Mouse (Mus musculus): ENCODE data around the gene Olfr156. TPM values are rescaled to one million over a fixed set of nuclear protein-coding genes. Genes with fewer than 3 reads are reported as not detected.

Gene Olfr156
- polyA plus RNA-seq, 1 experiment = not detected

DNA sequence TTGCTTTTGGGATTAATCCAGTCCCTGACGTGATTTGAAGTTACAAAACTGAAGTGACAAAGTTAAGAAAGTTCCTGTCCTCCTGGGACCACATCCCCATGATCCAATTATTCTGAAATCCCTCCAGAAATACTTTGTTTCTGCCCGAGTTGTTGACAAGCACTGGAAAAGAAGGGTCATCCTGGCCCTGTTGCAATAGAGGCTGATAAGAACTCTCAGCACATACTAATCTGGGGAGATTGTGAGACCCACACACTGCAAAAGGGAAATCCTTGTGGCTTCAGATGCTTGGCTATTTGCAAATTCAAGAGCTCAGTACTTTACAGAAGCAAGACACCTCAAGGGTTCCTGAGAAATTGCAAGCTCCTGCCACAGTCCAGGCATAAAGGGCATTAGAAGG lies 51.4 kb downstream of the Olfr156 start:
- Histone ChIP-seq H3K4me1 (ENCODE audit: control insufficient read depth, insufficient read depth, low read length) (no peaks in the 10 kb centered on the region), H3K27ac (ENCODE audit: control insufficient read depth, insufficient read depth, low read depth, low read length, poor library complexity) (no peak overlapping the region), H3K4me3 (replicated peaks; ENCODE audit: control insufficient read depth, low read depth, low read length) (no peak overlapping the region)
- WGBS = 41% methylated on average over 2 of the region's 2 CpGs
- TF ChIP-seq CTCF (IDR thresholded peaks at IDR 0.05; ENCODE audit: control insufficient read depth, insufficient read depth, low read length) (no peak), POLR2A (IDR thresholded peaks at IDR 0.05; ENCODE audit: borderline replicate concordance, control insufficient read depth, low read depth, low read length) (no peak)

- no peak for TF ChIP-seq CTCF (IDR thresholded peaks at IDR 0.05; ENCODE audit: control insufficient read depth, insufficient read depth, low read length)
- TF ChIP-seq POLR2A (IDR thresholded peaks at IDR 0.05; ENCODE audit: borderline replicate concordance, control insufficient read depth, low read depth, low read length) = no peak
- no peak overlapping the region for H3K4me3 ChIP-seq (replicated peaks; ENCODE audit: control insufficient read depth, low read depth, low read length)
- no peaks in the 10 kb centered on the region for H3K4me1 ChIP-seq (ENCODE audit: control insufficient read depth, insufficient read depth, low read length)
- no peak overlapping the region for H3K27ac ChIP-seq (ENCODE audit: control insufficient read depth, insufficient read depth, low read depth, low read length, poor library complexity)
- 56% methylated on average over 6 of the region's 6 CpGs for WGBS
These were observed 52.1 kb downstream of the Olfr156 start for GRCm38 (mm10) chr4:43771626-43772025.

- Histone ChIP-seq H3K27ac (ENCODE audit: control insufficient read depth, insufficient read depth, low read depth, low read length, poor library complexity) (no peak within 1 kb of the TSS), H3K4me1 (ENCODE audit: control insufficient read depth, insufficient read depth, low read length) (no peaks in the 10 kb centered on the region), H3K4me3 (replicated peaks; ENCODE audit: control insufficient read depth, low read depth, low read length) (no peak within 1 kb of the TSS)
- 71% methylated on average over 6 of the region's 6 CpGs for WGBS
- TF ChIP-seq CTCF (IDR thresholded peaks at IDR 0.05; ENCODE audit: control insufficient read depth, insufficient read depth, low read length) (no peak), POLR2A (IDR thresholded peaks at IDR 0.05; ENCODE audit: borderline replicate concordance, control insufficient read depth, low read depth, low read length) (no peak)
These were observed 52.8 kb downstream of the Olfr156 start, which contains the start of gene Olfr159 for GRCm38 (mm10) chr4:43770909-43771308. Gene Olfr159 (minus strand): TSS chr4:43771009.

Other genes starting within 250 kb of the Olfr156 start
- gene Rgp1, start 245.2 kb downstream of the Olfr156 start, polyA plus RNA-seq (2011; ENCODE audit: insufficient read depth, insufficient read length, low replicate concordance, missing spikeins) = 20.1 and 43.5 TPM in 2 replicates
- 16.5 and 29.8 TPM in 2 replicates for gene Gba2, start 245.0 kb downstream of the Olfr156 start, polyA plus RNA-seq (2011; ENCODE audit: insufficient read depth, insufficient read length, low replicate concordance, missing spikeins)
- not detected in 2 replicates for gene Msmp, start 239.4 kb downstream of the Olfr156 start, polyA plus RNA-seq (2011; ENCODE audit: insufficient read depth, insufficient read length, low replicate concordance, missing spikeins)
- gene Npr2, start 192.0 kb downstream of the Olfr156 start, polyA plus RNA-seq (2011; ENCODE audit: insufficient read depth, insufficient read length, low replicate concordance, missing spikeins) = 2.0 and 3.7 TPM in 2 replicates
- gene Spag8, start 170.3 kb downstream of the Olfr156 start, polyA plus RNA-seq (2011; ENCODE audit: insufficient read depth, insufficient read length, low replicate concordance, missing spikeins) = 3.0 TPM in 1 of 2 replicates, not detected in the other
- gene Hint2, start 167.4 kb downstream of the Olfr156 start, polyA plus RNA-seq (2011; ENCODE audit: insufficient read depth, insufficient read length, low replicate concordance, missing spikeins) = 40.6 and 53.3 TPM in 2 replicates
- 1.7 and 1.8 TPM in 2 replicates for gene Tmem8b, start 154.9 kb downstream of the Olfr156 start, polyA plus RNA-seq (2011; ENCODE audit: insufficient read depth, insufficient read length, low replicate concordance, missing spikeins)
- not detected in 2 replicates for gene Fam221b, start 154.8 kb downstream of the Olfr156 start, polyA plus RNA-seq (2011; ENCODE audit: insufficient read depth, insufficient read length, low replicate concordance, missing spikeins)
- gene Olfr70, start 123.1 kb downstream of the Olfr156 start, polyA plus RNA-seq (2011; ENCODE audit: insufficient read depth, insufficient read length, low replicate concordance, missing spikeins) = not detected in 2 replicates
- not detected in 2 replicates for gene Olfr71, start 113.6 kb downstream of the Olfr156 start, polyA plus RNA-seq (2011; ENCODE audit: insufficient read depth, insufficient read length, low replicate concordance, missing spikeins)
- gene Hrct1, start 96.7 kb downstream of the Olfr156 start, polyA plus RNA-seq (2011; ENCODE audit: insufficient read depth, insufficient read length, low replicate concordance, missing spikeins) = 3.1 and 6.3 TPM in 2 replicates
- 0.63 and 0.80 TPM in 2 replicates for gene Spaar, start 93.9 kb downstream of the Olfr156 start, polyA plus RNA-seq (2011; ENCODE audit: insufficient read depth, insufficient read length, low replicate concordance, missing spikeins)
- gene Olfr159, start 52.9 kb downstream of the Olfr156 start, polyA plus RNA-seq (2011; ENCODE audit: insufficient read depth, insufficient read length, low replicate concordance, missing spikeins) = not detected in 2 replicates
- 0.68 and 0.82 TPM in 2 replicates for gene Olfr157, start 16.3 kb upstream of the Olfr156 start, polyA plus RNA-seq (2011; ENCODE audit: insufficient read depth, insufficient read length, low replicate concordance, missing spikeins)
- gene Olfr155, start 27.7 kb upstream of the Olfr156 start, polyA plus RNA-seq (2011; ENCODE audit: insufficient read depth, insufficient read length, low replicate concordance, missing spikeins) = not detected in 2 replicates
- 1.1 and 2.9 TPM in 2 replicates for gene Reck, start 51.6 kb upstream of the Olfr156 start, polyA plus RNA-seq (2011; ENCODE audit: insufficient read depth, insufficient read length, low replicate concordance, missing spikeins)
- 20.8 and 49.7 TPM in 2 replicates for gene Glipr2, start 133.5 kb upstream of the Olfr156 start, polyA plus RNA-seq (2011; ENCODE audit: insufficient read depth, insufficient read length, low replicate concordance, missing spikeins)
- not detected in 2 replicates for gene Ccin, start 159.6 kb upstream of the Olfr156 start, polyA plus RNA-seq (2011; ENCODE audit: insufficient read depth, insufficient read length, low replicate concordance, missing spikeins)
- gene Clta, start 180.6 kb upstream of the Olfr156 start, polyA plus RNA-seq (2011; ENCODE audit: insufficient read depth, insufficient read length, low replicate concordance, missing spikeins) = 114 and 168 TPM in 2 replicates